Mouse (Mus musculus): ENCODE data around the gene Ranbp6.

- TF ChIP-seq POLR2A (IDR thresholded peaks at IDR 0.05; ENCODE audit: borderline replicate concordance, extremely low read depth, low read depth, low read length), result no peak
- no peak for TF ChIP-seq CTCF (IDR thresholded peaks at IDR 0.05; ENCODE audit: insufficient read depth, low read length)
Observed at GRCm38 (mm10) chr19:29849924-29850551, 37.3 kb upstream of the Ranbp6 start.
